Mouse (Mus musculus) midbrain, embryonic 15.5 days (tissue): ENCODE data around the gene Mgmt. TPM values are rescaled to one million over a fixed set of nuclear protein-coding genes. Genes with fewer than 3 reads are reported as not detected.

ENCODE experiments used
- ATAC-seq: fragments of 200-750 bp; cut with Nextera tagmentation; replicated peaks from 2 replicates; pipeline ENCODE4 v1.8.0; 2017; ENCODE audit warnings: moderate TSS enrichment
- H3K27ac ChIP-seq: fragments of 300-500 bp; sonication (generic); 2 replicates; pipeline ENCODE4 v1.5.1; 2015; ENCODE audit warnings: mild to moderate bottlenecking, inconsistent platforms
- H3K27me3 ChIP-seq: fragments of 300-500 bp; sonication (generic); replicated peaks from 2 replicates; pipeline ENCODE4 v1.6.1; 2015; ENCODE audit warnings: inconsistent platforms
- H3K36me3 ChIP-seq: fragments of 300-500 bp; sonication (generic); replicated peaks from 2 replicates; pipeline ENCODE4 v1.6.1; 2015; ENCODE audit warnings: inconsistent platforms
- H3K4me1 ChIP-seq: fragments of 300-500 bp; sonication (generic); 2 replicates; pipeline ENCODE4 v1.6.1; 2015; ENCODE audit warnings: inconsistent platforms
- H3K4me2 ChIP-seq: fragments of 300-500 bp; sonication (generic); 2 replicates; pipeline ENCODE4 v1.6.1; 2015; ENCODE audit warnings: inconsistent platforms, mild to moderate bottlenecking, moderate library complexity
- H3K4me3 ChIP-seq: fragments of 300-500 bp; sonication (generic); 2 replicates; pipeline ENCODE4 v1.5.1; 2015; ENCODE audit warnings: mild to moderate bottlenecking, inconsistent platforms
- H3K9ac ChIP-seq: fragments of 300-500 bp; sonication (generic); 2 replicates; pipeline ENCODE4 v1.6.1; 2015; ENCODE audit warnings: mild to moderate bottlenecking, inconsistent platforms
- H3K9me3 ChIP-seq: fragments of 300-500 bp; sonication (generic); 2 replicates; pipeline ENCODE4 v1.6.1; 2016; ENCODE audit warnings: inconsistent platforms
- WGBS: fragments of 180-500 bp; shearing (Covaris S2); methylation state at CpG from one replicate; pipeline ENCODE4 v1.1.7; 2015; ENCODE audit warnings: mixed read lengths; 5-methylcytosine and 5-hydroxymethylcytosine counted together
- polyA plus RNA-seq: library from polyadenylated mRNA; unstranded; fragments of >200 nt; fragmentation: Nextera tagmentation; extraction: Ambion mirVana; gene quantifications from 2 replicates; pipeline ENCODE4 v1.2.1, GENCODE M21; 2015

The Mgmt gene
- polyA plus RNA-seq, 1 experiment from 2014 or later: 1.5 TPM

DNA sequence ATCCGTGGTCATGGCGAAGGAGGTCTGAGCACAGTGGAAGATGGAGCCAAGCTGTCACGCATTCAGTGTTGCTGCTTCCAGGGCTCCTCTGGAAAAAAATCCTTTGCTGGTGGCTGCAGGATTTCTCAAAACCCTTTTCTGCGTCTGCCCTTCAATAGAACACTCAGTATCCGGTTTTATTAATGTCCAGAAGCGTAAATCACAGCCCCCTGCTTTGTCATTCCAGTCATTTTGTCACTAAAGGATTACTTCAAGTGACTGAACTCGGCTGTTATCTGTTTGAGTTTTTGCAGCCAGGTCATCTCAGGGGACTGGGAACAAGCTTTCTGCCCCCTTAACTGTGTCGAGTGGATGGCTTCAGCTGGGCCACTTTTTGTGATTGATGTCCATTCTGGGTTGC lies 146.2 kb downstream of the Mgmt start:
- no peaks in the 10 kb centered on the region for H3K36me3 ChIP-seq
- H3K4me2 ChIP-seq: no peak overlapping the region
- peaks cover 30% of the 10 kb centered on the region for H3K4me1 ChIP-seq
- no peak overlapping the region for H3K4me3 ChIP-seq
- no peak overlapping the region for H3K9ac ChIP-seq
- no peaks in the 10 kb centered on the region for H3K27me3 ChIP-seq
- no peaks in the 10 kb centered on the region for H3K9me3 ChIP-seq
- ATAC-seq: no peak
- 26% methylated on average over 8 of the region's 8 CpGs for WGBS
- H3K27ac ChIP-seq: no peak overlapping the region

DNA sequence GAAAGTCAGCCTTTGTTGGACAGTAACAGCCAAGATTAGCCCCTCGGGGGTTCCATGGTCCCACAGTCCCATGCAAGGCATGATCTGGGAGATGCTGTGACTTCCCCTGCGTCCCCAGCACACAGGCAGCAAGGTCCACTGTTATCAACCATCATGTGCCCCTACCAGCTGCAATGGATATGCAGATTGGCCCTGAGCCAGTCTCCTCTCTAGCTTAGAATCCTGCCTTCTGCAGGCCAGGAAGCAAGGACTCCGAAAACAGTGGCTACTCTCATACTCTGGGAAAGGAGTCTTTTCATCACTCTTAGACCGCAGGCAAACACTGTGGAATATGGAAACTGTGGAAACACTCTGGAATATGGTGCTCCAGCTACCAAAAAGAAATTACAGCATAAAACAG lies 152.5 kb downstream of the Mgmt start:
- no peaks in the 10 kb centered on the region for H3K9me3 ChIP-seq
- 89% methylated on average over 4 of the region's 4 CpGs for WGBS
- H3K4me1 ChIP-seq: peaks cover 4% of the 10 kb centered on the region; the same call in 1 of the 2 replicates
- no peaks in the 10 kb centered on the region for H3K36me3 ChIP-seq
- no peak overlapping the region for H3K4me3 ChIP-seq
- no peaks in the 10 kb centered on the region for H3K27me3 ChIP-seq
- H3K27ac ChIP-seq: no peak overlapping the region
- no peak overlapping the region for H3K4me2 ChIP-seq
- H3K9ac ChIP-seq: no peak overlapping the region
- ATAC-seq: no peak

DNA sequence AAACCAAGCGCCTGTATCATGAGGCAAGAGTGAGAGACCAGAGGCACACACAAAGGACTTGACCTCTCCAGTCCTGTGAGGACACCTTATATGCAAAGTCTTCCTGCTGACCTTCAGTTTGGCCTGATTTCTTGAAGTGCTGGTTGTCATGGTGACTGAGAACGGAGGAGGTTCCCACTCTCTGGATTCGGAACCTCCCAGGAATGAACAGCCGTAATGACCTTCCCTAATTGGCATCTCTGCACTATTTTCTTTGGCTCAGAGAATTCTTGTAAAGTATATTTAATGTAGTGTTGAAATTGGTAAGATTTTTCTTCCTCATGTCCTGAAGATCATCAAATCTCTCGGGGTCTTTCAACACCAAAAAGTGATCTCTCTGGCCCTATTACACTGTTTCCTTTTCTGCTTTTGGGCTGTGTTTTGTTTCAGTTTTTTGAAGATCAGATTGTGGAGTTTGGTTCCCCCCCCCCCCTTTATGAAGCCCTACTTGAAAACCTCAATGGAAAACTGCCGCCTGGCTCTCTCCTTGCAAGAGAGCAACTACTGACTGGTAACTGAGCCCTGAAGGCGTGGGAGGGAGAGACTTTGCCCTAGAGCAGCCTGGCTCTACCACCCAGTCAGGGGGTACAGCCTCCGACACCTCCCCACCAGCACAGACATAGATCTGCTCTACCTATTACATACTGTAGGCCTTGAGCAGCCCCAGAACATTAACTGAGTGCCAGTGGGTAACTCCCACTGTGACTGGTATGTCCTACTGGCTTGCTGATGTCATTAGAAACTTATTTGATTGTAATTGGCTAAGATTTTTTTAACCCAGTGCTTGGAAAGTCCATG lies 153.9 kb downstream of the Mgmt start:
- H3K4me2 ChIP-seq: no peak overlapping the region
- H3K27me3 ChIP-seq: no peaks in the 10 kb centered on the region
- H3K4me3 ChIP-seq: no peak overlapping the region
- WGBS: 55% methylated on average over 8 of the region's 8 CpGs
- no peak for ATAC-seq
- peaks cover 4% of the 10 kb centered on the region; the same call in 1 of the 2 replicates for H3K4me1 ChIP-seq
- H3K9ac ChIP-seq: no peak overlapping the region
- no peaks in the 10 kb centered on the region for H3K36me3 ChIP-seq
- no peak overlapping the region for H3K27ac ChIP-seq
- no peaks in the 10 kb centered on the region for H3K9me3 ChIP-seq

DNA sequence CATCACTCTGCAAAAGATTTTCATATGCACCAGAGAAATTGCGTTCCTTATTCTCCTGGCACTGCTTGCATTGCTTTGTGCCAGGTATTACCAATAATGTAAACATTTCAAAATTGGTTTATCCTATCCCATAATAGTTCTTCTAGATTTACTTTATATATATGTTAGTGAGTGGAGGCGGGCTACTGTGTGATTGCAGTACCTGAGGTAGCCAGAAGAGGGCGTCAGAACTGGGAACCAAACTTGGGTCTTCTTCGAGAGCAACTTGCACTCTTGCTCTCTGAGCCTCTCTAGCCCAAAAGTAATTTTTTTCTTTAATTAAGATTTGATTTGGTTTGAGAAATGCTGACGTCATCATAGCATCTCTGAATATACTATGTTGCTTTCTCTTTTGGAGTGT lies 159.9 kb downstream of the Mgmt start:
- ATAC-seq: no peak
- Histone ChIP-seq H3K9ac (no peak overlapping the region), H3K27me3 (no peaks in the 10 kb centered on the region), H3K36me3 (no peaks in the 10 kb centered on the region), H3K27ac (no peak overlapping the region), H3K4me1 (no peaks in the 10 kb centered on the region), H3K4me2 (no peak overlapping the region), H3K4me3 (no peak overlapping the region), H3K9me3 (no peaks in the 10 kb centered on the region)
- 75% methylated on average over 5 of the region's 5 CpGs for WGBS

DNA sequence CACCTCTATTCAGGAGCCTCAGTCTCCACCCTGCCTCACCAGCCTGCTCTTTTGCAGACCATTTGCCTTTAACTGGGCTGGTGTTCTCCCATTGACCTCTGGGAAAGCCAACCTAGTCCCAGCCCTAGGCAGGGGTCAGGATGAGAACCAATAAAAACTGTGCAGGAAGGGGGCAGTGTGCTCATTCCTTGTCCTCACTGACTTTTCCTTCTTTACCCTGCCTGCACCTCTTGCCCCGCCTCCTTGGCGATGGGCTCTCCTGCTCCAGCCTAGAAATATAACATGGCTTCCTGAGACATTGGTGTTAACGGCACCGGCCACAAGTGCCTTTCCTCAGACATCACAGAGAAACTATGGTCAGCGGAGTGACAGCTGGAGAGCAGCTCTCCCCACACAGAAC lies 161.7 kb downstream of the Mgmt start:
- ATAC-seq: no peak
- 54% methylated on average over 5 of the region's 5 CpGs for WGBS
- Histone ChIP-seq H3K36me3 (no peaks in the 10 kb centered on the region), H3K27me3 (no peaks in the 10 kb centered on the region), H3K4me1 (no peaks in the 10 kb centered on the region), H3K27ac (no peak overlapping the region), H3K9me3 (no peaks in the 10 kb centered on the region), H3K9ac (no peak overlapping the region), H3K4me2 (no peak overlapping the region), H3K4me3 (no peak overlapping the region)

DNA sequence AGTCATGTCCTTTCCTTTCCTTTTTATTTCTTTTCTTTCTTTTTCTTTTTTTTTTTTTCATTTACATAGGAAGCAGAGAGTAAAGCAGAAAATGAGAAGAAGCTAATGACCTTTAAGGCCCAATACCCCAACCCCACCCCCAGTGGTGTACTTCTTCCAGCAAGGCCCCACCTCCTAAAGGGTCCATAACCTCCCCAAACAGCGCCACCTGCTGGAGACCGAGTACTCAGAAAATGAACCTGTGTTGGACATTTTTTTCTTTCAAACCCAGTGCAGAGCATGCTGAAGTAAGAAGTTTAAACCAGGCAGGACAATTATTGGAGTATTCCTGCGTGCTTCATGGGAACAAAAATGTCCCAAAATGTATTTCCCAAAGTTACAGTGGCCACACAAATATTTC lies 166.1 kb downstream of the Mgmt start:
- no peak for ATAC-seq
- Histone ChIP-seq H3K9ac (no peak overlapping the region), H3K27ac (no peak overlapping the region), H3K4me3 (no peak overlapping the region), H3K4me1 (peaks cover 12% of the 10 kb centered on the region), H3K4me2 (no peak overlapping the region), H3K9me3 (no peaks in the 10 kb centered on the region), H3K36me3 (no peaks in the 10 kb centered on the region), H3K27me3 (no peaks in the 10 kb centered on the region)
- WGBS: 41% methylated on average over 3 of the region's 3 CpGs

DNA sequence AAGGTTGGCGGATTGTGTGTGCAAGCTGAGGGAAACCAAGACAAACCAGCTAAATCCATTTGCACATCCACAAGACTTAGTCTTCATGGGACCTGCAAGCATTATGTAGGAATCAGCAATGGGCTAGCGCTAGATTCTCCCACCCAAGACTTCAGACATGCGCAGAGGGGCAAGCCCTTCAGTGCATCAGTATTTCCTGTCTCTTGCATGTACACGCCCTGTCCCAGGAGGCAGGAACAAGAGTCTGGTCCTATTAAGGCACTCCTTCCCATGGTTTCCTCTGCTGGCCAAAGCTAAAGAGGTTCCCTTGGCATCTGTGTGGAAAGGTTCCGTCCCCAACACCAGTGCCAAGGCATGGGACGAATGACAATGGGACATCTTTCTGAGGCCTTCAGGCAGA lies 166.7 kb downstream of the Mgmt start:
- peaks cover 12% of the 10 kb centered on the region for H3K4me1 ChIP-seq
- WGBS: 96% methylated on average over 6 of the region's 6 CpGs
- H3K27ac ChIP-seq: no peak overlapping the region
- H3K27me3 ChIP-seq: no peaks in the 10 kb centered on the region
- ATAC-seq: no peak
- H3K9ac ChIP-seq: no peak overlapping the region
- H3K36me3 ChIP-seq: no peaks in the 10 kb centered on the region
- H3K9me3 ChIP-seq: no peaks in the 10 kb centered on the region
- H3K4me2 ChIP-seq: no peak overlapping the region
- no peak overlapping the region for H3K4me3 ChIP-seq

DNA sequence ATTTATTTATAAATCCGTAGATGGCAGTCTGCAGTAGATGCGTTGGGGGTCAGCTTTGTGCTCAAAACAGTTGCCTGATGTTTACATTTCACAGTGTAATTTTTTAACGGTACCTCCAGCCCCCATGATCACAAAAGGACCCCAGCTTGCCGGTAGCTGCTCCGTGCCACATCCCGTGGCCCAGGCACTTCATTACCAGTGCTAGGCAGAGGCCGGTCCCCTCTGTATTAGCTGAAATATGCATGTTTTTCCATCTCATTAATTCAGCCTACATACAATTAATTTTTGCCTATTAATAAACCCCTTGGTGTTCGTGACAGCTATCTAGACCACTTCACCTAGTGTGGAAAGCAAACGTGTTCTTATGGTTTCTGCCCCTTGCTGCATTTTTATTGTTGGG lies 169.8 kb downstream of the Mgmt start:
- Histone ChIP-seq H3K36me3 (no peaks in the 10 kb centered on the region), H3K9me3 (no peaks in the 10 kb centered on the region), H3K27ac (no peak overlapping the region), H3K4me1 (peaks cover 12% of the 10 kb centered on the region), H3K27me3 (no peaks in the 10 kb centered on the region), H3K4me3 (no peak overlapping the region), H3K4me2 (no peak overlapping the region), H3K9ac (no peak overlapping the region)
- 29% methylated on average over 9 of the region's 9 CpGs for WGBS
- ATAC-seq: 0 out of 2 replicates have a peak, but pooled peaks have one; percentile 54

DNA sequence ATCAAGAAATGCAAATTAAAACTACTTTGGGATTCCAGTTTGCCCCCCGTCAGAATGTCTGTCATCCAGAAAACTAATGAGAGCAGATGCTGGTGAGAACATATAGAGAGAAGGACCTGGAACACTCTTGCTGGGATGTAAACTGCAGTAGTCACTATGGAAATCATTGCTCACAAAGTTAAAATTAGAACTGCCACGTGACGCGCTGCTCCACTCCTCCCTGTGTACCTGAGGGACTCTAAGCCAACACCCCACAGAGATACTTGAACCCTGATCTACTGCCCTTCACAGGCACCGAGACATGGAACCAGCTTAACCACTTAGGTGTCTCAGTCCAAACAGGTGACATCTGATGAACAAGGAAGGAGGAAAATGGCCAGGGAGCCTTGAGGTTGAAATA lies 171.0 kb downstream of the Mgmt start:
- H3K4me2 ChIP-seq: no peak overlapping the region
- H3K9me3 ChIP-seq: no peaks in the 10 kb centered on the region
- no peak overlapping the region for H3K27ac ChIP-seq
- peaks cover 12% of the 10 kb centered on the region for H3K4me1 ChIP-seq
- no peaks in the 10 kb centered on the region for H3K36me3 ChIP-seq
- ATAC-seq: no peak
- 0 out of 2 replicates have a peak, but pooled peaks cover 2% of the 10 kb centered on the region for H3K27me3 ChIP-seq
- WGBS: 75% methylated on average over 5 of the region's 5 CpGs
- no peak overlapping the region for H3K4me3 ChIP-seq
- no peak overlapping the region for H3K9ac ChIP-seq

DNA sequence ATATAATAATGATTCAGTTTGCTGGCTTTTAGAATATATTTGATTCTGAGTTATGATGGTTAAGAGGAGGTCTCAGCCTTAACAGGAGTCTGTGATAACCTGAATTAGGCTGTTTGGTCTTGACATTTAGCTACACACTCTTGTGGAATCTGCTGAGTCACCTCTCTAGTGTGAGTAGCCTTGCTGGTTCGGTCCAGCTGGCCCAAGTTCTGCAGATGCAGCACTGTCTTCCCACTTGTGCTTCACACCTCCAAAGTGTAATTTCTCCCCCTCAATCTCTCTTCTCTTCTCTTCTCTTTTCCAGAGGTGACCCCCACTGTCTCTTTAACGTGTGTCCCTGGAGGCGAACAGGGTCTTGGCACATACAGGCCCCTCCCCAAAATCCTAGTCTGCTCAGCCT lies 171.8 kb downstream of the Mgmt start:
- Histone ChIP-seq H3K4me3 (no peak overlapping the region), H3K4me1 (peaks cover 12% of the 10 kb centered on the region), H3K27ac (no peak overlapping the region), H3K9ac (no peak overlapping the region), H3K9me3 (no peaks in the 10 kb centered on the region), H3K36me3 (no peaks in the 10 kb centered on the region), H3K27me3 (0 out of 2 replicates have a peak, but pooled peaks cover 2% of the 10 kb centered on the region), H3K4me2 (no peak overlapping the region)
- no peak for ATAC-seq
- 91% methylated on average over 3 of the region's 3 CpGs for WGBS

DNA sequence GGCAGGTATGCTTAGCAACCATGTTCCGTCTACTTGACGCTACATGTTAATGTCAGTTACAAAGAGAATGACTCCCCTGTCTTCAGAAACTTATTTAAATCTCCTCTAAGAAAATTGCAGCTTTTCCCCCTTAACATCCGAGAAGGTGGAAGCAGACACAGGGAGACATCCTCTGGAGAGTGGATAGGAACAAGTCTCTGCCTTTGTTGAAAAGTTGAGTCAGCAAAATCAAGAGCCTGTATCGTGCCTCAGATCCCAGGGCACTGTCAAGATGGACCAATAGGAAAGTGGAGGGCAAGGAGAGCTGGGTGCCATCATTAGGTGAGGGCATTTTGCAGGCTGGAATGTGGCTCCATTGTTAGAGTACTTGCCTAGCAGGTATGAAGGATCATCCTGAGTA lies 172.6 kb downstream of the Mgmt start:
- no peak for ATAC-seq
- H3K9me3 ChIP-seq: no peaks in the 10 kb centered on the region
- H3K4me3 ChIP-seq: no peak overlapping the region
- H3K4me1 ChIP-seq: peaks cover 12% of the 10 kb centered on the region
- H3K9ac ChIP-seq: no peak overlapping the region
- no peaks in the 10 kb centered on the region for H3K36me3 ChIP-seq
- H3K27me3 ChIP-seq: 0 out of 2 replicates have a peak, but pooled peaks cover 2% of the 10 kb centered on the region
- H3K4me2 ChIP-seq: no peak overlapping the region
- 75% methylated on average over 4 of the region's 4 CpGs for WGBS
- H3K27ac ChIP-seq: no peak overlapping the region

DNA sequence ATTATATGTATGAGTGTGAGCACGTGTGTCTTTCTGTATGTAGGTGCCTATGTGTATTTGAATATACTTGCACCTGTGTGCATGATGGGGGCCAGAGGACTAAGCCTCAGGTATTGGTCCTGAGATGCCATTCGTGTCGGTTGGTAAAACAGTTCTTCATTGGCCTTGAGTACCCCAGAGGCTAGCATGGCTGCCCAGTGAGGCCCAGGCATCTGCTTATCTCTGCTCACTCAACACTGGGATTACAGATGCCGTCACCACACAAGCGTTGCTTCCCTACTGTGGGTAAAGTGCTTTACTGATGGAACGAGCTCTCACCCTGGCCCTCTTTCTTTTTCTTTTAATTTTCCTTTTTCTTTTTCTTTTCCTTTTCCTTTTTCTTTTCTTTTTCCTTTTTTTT lies 173.3 kb downstream of the Mgmt start:
- Histone ChIP-seq H3K27ac (no peak overlapping the region), H3K4me3 (no peak overlapping the region), H3K36me3 (no peaks in the 10 kb centered on the region), H3K9ac (no peak overlapping the region), H3K9me3 (no peaks in the 10 kb centered on the region), H3K4me1 (peaks cover 12% of the 10 kb centered on the region), H3K4me2 (no peak overlapping the region), H3K27me3 (0 out of 2 replicates have a peak, but pooled peaks cover 2% of the 10 kb centered on the region)
- 79% methylated on average over 6 of the region's 6 CpGs for WGBS
- no peak for ATAC-seq

DNA sequence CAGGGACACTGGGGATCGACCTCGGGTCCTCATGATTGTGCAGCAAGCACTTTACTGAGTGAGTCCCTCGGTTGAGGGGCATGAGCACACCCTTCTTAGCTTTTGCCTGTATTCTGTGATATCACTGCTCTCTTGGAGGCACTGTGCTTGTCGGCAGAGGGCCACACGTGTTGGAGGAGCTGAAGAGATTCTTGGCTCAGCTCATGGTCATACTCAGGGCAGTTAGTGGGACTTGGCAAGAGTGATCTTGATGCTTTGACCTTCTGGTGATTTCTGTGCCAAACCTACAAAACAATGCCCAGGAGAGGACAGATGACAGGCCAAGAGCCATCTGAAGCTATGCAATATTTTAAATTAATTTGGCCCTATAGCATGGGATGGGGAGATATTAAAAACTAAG lies 174.4 kb downstream of the Mgmt start:
- 86% methylated on average over 5 of the region's 5 CpGs for WGBS
- H3K9me3 ChIP-seq: no peaks in the 10 kb centered on the region
- no peak overlapping the region for H3K9ac ChIP-seq
- H3K36me3 ChIP-seq: no peaks in the 10 kb centered on the region
- no peak for ATAC-seq
- H3K4me3 ChIP-seq: no peak overlapping the region
- H3K27ac ChIP-seq: no peak overlapping the region
- H3K4me1 ChIP-seq: peaks cover 11% of the 10 kb centered on the region
- no peak overlapping the region for H3K4me2 ChIP-seq
- 0 out of 2 replicates have a peak, but pooled peaks cover 2% of the 10 kb centered on the region for H3K27me3 ChIP-seq
